In genomic region chr15:97457468-97457867, GRCm38 (mm10) we compare ENCODE assay signal across 23 mouse cellular contexts.
DNase-seq lines count a peak whose midpoint lies in the region; ATAC-seq and TF ChIP-seq lines count a peak whose summit lies in the region.
"Had no signal": no experiment of that assay in that cellular context is flagged by ENCODE, and none has a peak within 500 bp of the region (broad histone marks: within the 10 kb centered on the region; RNA-seq: fewer than 3 reads in every experiment).

No protein-coding gene starts in this region.

- no peak overlapping the region for H3K4me3 ChIP-seq in spleen, adult 2 months (ENCODE audit: extremely low read depth, insufficient read depth, insufficient read length)
- H3K4me3 ChIP-seq: embryonic facial prominence, embryonic 13.5 days; embryonic facial prominence, embryonic 15.5 days; erythroblast, embryonic 14.5 days; forebrain, embryonic 10.5 days; forebrain, embryonic 12.5 days had no signal

- WGBS in spleen, adult 2 months = 70% methylated on average over 8 of the region's 8 CpGs

- peak; percentile 36 for DNase-seq in CD4-positive, CD25-positive, alpha-beta regulatory T cell, adult 2 months (ENCODE audit: low read depth, low spot score)
- no peak for DNase-seq in spleen, adult 2 months (ENCODE audit: low read depth in 1 of 2, low spot score in 2 of 2)
- no peak for DNase-seq in spleen, postnatal 10 days (ENCODE audit: low spot score in 2 of 2)
- DNase-seq in CD4-positive helper T cell, adult 2 months (ENCODE audit: low read depth, low spot score) = peak; percentile 29
- DNase-seq in induced T-regulatory cell, adult 2 months (ENCODE audit: low read depth) = peak; percentile 56
- DNase-seq in cerebellum, postnatal 36 days = no peak
- no peak for DNase-seq in right cerebral cortex, adult 18-20 months
- DNase-seq: adrenal gland, adult 8-10 months; adrenal gland, postnatal 14 days; adrenal gland, postnatal 36 days; cerebellum, adult 11-12 months; cerebellum, adult 9-10 months; embryo, embryonic 11 days had no signal

- H3K4me1 ChIP-seq in spleen, adult 2 months (ENCODE audit: control insufficient read depth, insufficient read depth, insufficient read length) = peaks cover 28% of the 10 kb centered on the region
- H3K4me1 ChIP-seq: forebrain, embryonic 10.5 days; forebrain, embryonic 12.5 days had no signal

- no peaks in the 10 kb centered on the region for H3K27me3 ChIP-seq in spleen, adult 2 months (ENCODE audit: control insufficient read depth, insufficient read depth, low read length)
- H3K27me3 ChIP-seq: embryonic facial prominence, embryonic 15.5 days; forebrain, embryonic 12.5 days; Patski had no signal

- TF ChIP-seq CTCF in spleen, adult 2 months (IDR thresholded peaks at IDR 0.05; ENCODE audit: extremely low read depth, insufficient read depth, insufficient read length, insufficient replicate concordance) = no peak

- no peaks in the 10 kb centered on the region for H3K36me3 ChIP-seq in spleen, adult 2 months (ENCODE audit: control insufficient read depth, insufficient read depth, low read length)
- H3K36me3 ChIP-seq: embryonic facial prominence, embryonic 13.5 days; embryonic facial prominence, embryonic 15.5 days; forebrain, embryonic 10.5 days; forebrain, embryonic 12.5 days; G1E had no signal

- no peak for ATAC-seq in CD4-positive, CD25-positive, alpha-beta regulatory T cell, adult 4 months
- ATAC-seq: forebrain, embryonic 14.5 days; forebrain, embryonic 16.5 days; Patski had no signal

- peak overlapping the region; percentile 49 for H3K27ac ChIP-seq in spleen, adult 2 months (ENCODE audit: insufficient read depth, low read length)
- H3K27ac ChIP-seq: embryonic facial prominence, embryonic 13.5 days; embryonic facial prominence, embryonic 15.5 days; forebrain, embryonic 10.5 days; forebrain, embryonic 12.5 days had no signal

- TF ChIP-seq POLR2A in spleen, adult 2 months (IDR thresholded peaks at IDR 0.05; ENCODE audit: low read depth, low read length) = no peak

Comparison
In these comparisons a context has a peak if more than half of its experiments do, and no peak if none do; other contexts are left out.
1. DNase-seq: peak in CD4-positive, CD25-positive, alpha-beta regulatory T cell, adult 2 months (single experiment), CD4-positive helper T cell, adult 2 months (single experiment) and induced T-regulatory cell, adult 2 months (single experiment); none in spleen, adult 2 months (0 of 2), spleen, postnatal 10 days (0 of 2), cerebellum, postnatal 36 days (0 of 2) and right cerebral cortex, adult 18-20 months (single experiment).